Mouse (Mus musculus) erythroblast, embryonic 14.5 days (primary cell): Measurements from ENCODE around the gene Eid3. TPM values are rescaled to one million over a fixed set of nuclear protein-coding genes. Genes with fewer than 3 reads are reported as not detected.

Experiments
- H3K27me3 ChIP-seq: 2 replicates; pipeline ENCODE4 v1.6.1; 2012; ENCODE audit warnings: inconsistent platforms; ENCODE audit not compliant: control insufficient read depth
- H3K36me3 ChIP-seq: 2 replicates; pipeline ENCODE4 v1.6.1; 2012; ENCODE audit warnings: mild to moderate bottlenecking, inconsistent platforms; ENCODE audit not compliant: control insufficient read depth
- H3K4me1 ChIP-seq: 2 replicates; pipeline ENCODE4 v1.6.1; 2012; ENCODE audit warnings: inconsistent platforms; ENCODE audit not compliant: control insufficient read depth
- H3K4me3 ChIP-seq: replicated peaks from 2 replicates; pipeline ENCODE3; 2012; ENCODE audit warnings: moderate library complexity, mild to moderate bottlenecking, inconsistent platforms
- H3K9me3 ChIP-seq: 2 replicates; pipeline ENCODE4 v1.6.1; 2012; ENCODE audit warnings: low read length, inconsistent platforms, mixed read lengths; ENCODE audit not compliant: control insufficient read depth
- GATA1 ChIP-seq: IDR thresholded peaks from 2 replicates; pipeline ENCODE4 v1.6.1; 2012; ENCODE audit warnings: low read length, inconsistent platforms, mixed read lengths
- TAL1 ChIP-seq: IDR thresholded peaks from 3 replicates; pipeline ENCODE4 v1.6.1; 2012; ENCODE audit warnings: low read length, inconsistent platforms, mixed read lengths
- polyA plus RNA-seq: library from polyadenylated mRNA; stranded (reverse); fragments of >175 nt; gene quantifications from 2 replicates; pipeline ENCODE4 v1.2.3, GENCODE M21; 2012

The Eid3 gene
- polyA plus RNA-seq, 1 experiment, result 0.26 TPM

DNA sequence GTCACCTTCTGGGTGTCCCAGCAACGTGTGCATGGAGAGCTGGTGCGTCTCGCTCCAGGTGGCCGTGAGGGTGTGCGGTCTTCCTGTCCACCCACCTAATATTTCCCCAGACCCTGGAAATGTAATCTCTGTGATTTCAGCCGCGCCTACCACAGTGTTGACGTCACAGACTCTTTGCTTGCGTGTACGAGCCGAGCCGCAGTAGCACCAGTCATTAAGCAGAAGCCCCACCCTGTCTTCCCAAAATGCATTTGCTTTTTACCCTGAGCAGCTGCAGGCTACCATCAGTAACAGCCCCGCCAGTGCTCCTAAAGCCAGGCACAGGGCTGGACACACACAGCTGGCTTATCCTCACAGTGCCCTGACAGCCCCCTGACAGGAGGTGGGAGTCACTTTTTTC, 31.5 kb downstream of the Eid3 start:
- Histone ChIP-seq H3K9me3 (no peaks in the 10 kb centered on the region), H3K27me3 (no peaks in the 10 kb centered on the region), H3K4me1 (peaks cover 5% of the 10 kb centered on the region), H3K4me3 (no peak overlapping the region), H3K36me3 (peaks cover 55% of the 10 kb centered on the region)
- TF ChIP-seq GATA1 (no peak), TAL1 (no peak)

DNA sequence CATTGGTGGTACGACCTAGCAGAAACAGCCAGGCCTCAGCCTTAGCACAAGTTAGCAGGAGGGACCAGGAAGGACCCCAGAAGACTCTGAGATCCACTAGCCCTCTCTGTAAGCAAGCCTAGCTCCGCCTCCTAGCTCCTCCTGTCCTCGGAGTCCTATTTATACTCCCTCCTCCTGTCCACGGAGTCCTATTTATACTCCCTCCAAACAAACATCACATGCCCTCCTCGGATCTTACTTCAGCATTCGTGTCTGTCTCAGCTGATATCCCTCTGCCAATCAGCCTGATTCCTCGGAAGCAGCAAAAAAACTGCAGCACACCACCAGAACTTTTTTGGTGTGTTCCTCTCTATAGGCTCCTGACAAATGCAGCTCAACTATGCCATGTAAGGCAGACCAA, 32.5 kb downstream of the Eid3 start:
- TF ChIP-seq TAL1 (no peak), GATA1 (no peak)
- Histone ChIP-seq H3K4me3 (no peak overlapping the region), H3K27me3 (no peaks in the 10 kb centered on the region), H3K9me3 (no peaks in the 10 kb centered on the region), H3K4me1 (peaks cover 5% of the 10 kb centered on the region), H3K36me3 (peaks cover 45% of the 10 kb centered on the region)

- Histone ChIP-seq H3K4me1 (peaks cover 5% of the 10 kb centered on the region), H3K9me3 (no peaks in the 10 kb centered on the region), H3K36me3 (peaks cover 35% of the 10 kb centered on the region), H3K27me3 (peaks cover 2% of the 10 kb centered on the region), H3K4me3 (no peak overlapping the region)
- TF ChIP-seq TAL1 (no peak), GATA1 (no peak)
Measured at GRCm38 (mm10) chr10:82899810-82900421, 33.5 kb downstream of the Eid3 start.

- no peak overlapping the region for H3K4me3 ChIP-seq
- TF ChIP-seq TAL1 (no peak), GATA1 (no peak)
Measured at GRCm38 (mm10) chr10:82900546-82900945, 34.1 kb downstream of the Eid3 start.

DNA sequence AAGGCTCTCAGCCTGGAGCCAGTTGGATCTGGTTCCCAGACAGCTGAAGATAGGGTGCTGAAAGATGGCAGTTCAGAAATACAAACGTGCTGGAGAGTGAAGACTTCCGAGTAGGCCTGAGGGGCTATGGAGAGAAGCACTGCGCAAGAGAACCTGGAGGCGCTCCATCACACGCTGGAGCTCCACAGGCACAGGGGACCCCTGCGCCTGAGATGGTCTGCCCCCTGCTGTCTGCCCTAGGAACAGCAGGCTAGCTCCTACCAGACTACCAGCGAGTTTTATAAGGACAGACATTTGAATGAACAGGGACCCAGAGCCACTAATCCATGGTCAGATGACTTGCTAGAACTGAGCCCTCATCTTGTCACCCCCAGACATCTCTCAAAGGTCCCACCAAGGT, 35.0 kb downstream of the Eid3 start:
- peaks cover 4% of the 10 kb centered on the region for H3K27me3 ChIP-seq
- no peak for TF ChIP-seq TAL1
- no peak for TF ChIP-seq GATA1
- no peaks in the 10 kb centered on the region for H3K9me3 ChIP-seq
- H3K4me1 ChIP-seq, result peaks cover 5% of the 10 kb centered on the region
- peaks cover 20% of the 10 kb centered on the region for H3K36me3 ChIP-seq
- H3K4me3 ChIP-seq, result no peak overlapping the region

More at GRCm38 (mm10) chr10:82900546-82900945, 34.1 kb downstream of the Eid3 start:
- Histone ChIP-seq H3K4me1 (peaks cover 5% of the 10 kb centered on the region), H3K36me3 (peaks cover 29% of the 10 kb centered on the region), H3K27me3 (peaks cover 4% of the 10 kb centered on the region), H3K9me3 (no peaks in the 10 kb centered on the region)

- Histone ChIP-seq H3K9me3 (no peaks in the 10 kb centered on the region), H3K4me1 (peaks cover 12% of the 10 kb centered on the region), H3K36me3 (no peaks in the 10 kb centered on the region), H3K27me3 (peaks cover 4% of the 10 kb centered on the region), H3K4me3 (no peak overlapping the region)
- no peak for TF ChIP-seq GATA1
- no peak for TF ChIP-seq TAL1
Measured at GRCm38 (mm10) chr10:82908526-82908925, 42.1 kb downstream of the Eid3 start.

DNA sequence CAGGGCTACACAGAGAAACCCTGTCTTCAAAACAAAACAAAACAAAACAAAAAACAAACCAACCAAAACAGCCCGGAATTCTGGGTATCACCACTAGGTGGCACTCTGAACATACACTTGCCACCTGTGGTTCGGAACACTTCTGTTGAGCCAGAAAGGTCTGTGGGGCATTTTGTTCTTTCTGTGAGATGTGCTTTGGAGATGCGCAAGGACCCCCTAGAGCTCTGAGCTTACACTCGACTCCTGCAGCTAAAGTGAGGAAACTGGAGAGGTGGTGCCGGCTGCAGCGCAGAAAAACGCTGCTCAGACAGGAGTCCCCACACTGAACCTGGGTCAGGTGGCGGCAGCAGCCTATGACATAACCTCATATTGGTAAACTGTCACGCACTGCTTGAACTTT, 43.0 kb downstream of the Eid3 start:
- no peaks in the 10 kb centered on the region for H3K36me3 ChIP-seq
- H3K4me3 ChIP-seq, result no peak overlapping the region
- TF ChIP-seq GATA1 (no peak), TAL1 (no peak)
- H3K4me1 ChIP-seq, result peaks cover 17% of the 10 kb centered on the region
- H3K9me3 ChIP-seq, result no peaks in the 10 kb centered on the region
- peaks cover 4% of the 10 kb centered on the region for H3K27me3 ChIP-seq

DNA sequence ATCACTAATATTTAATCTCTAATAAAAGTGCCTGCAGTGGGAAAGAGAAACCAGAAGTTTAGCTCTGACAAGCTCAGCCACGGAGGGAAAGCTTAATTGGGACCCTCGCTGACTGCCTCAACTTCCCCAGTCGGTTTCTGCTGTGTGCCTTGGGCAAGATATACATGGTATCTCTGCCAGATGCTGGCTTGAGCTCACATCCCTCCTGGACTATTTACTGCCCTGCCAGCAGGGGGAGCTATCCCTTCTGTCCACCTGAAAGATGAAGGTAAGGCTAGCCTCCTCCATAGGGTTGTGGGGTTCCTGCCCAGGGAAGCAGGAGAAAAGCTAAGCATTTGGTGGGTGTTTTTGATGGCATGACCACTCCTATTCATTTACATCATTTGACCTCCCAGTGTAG, 43.8 kb downstream of the Eid3 start:
- Histone ChIP-seq H3K4me3 (no peak overlapping the region), H3K9me3 (no peaks in the 10 kb centered on the region), H3K27me3 (no peaks in the 10 kb centered on the region; the same call in 1 of the 2 replicates), H3K36me3 (no peaks in the 10 kb centered on the region), H3K4me1 (peaks cover 17% of the 10 kb centered on the region)
- TF ChIP-seq GATA1, result no peak
- TF ChIP-seq TAL1, result no peak

GRCm38 (mm10) chr10:82913238-82913637, 46.8 kb downstream of the Eid3 start:
- no peak for TF ChIP-seq GATA1
- no peak for TF ChIP-seq TAL1
- Histone ChIP-seq H3K4me1 (peaks cover 17% of the 10 kb centered on the region), H3K9me3 (no peaks in the 10 kb centered on the region), H3K36me3 (no peaks in the 10 kb centered on the region), H3K27me3 (no peaks in the 10 kb centered on the region; the same call in 1 of the 2 replicates), H3K4me3 (no peak overlapping the region)

GRCm38 (mm10) chr10:82913772-82914171, 47.3 kb downstream of the Eid3 start:
- Histone ChIP-seq H3K9me3 (no peaks in the 10 kb centered on the region), H3K27me3 (no peaks in the 10 kb centered on the region; the same call in 1 of the 2 replicates), H3K4me3 (no peak overlapping the region), H3K36me3 (no peaks in the 10 kb centered on the region), H3K4me1 (peaks cover 17% of the 10 kb centered on the region)
- no peak for TF ChIP-seq TAL1
- TF ChIP-seq GATA1, result no peak

Other genes with a start within 250 kb of the Eid3 start
- 0.70 and 0.98 TPM in 2 replicates for gene 1190007I07Rik, start 243.4 kb upstream of the Eid3 start, polyA plus RNA-seq
- 0.22 and 0.24 TPM in 2 replicates for gene Tdg, start 236.8 kb upstream of the Eid3 start, polyA plus RNA-seq
- 0.01 TPM in 1 of 2 replicates, not detected in the other for gene Glt8d2, start 176.0 kb upstream of the Eid3 start, polyA plus RNA-seq
- gene Hcfc2, start 170.5 kb upstream of the Eid3 start, polyA plus RNA-seq, result 0.10 and 0.13 TPM in 2 replicates
- 3.5 and 3.6 TPM in 2 replicates for gene Nfyb, start 102.5 kb upstream of the Eid3 start, polyA plus RNA-seq
- gene Txnrd1, start 32.7 kb upstream of the Eid3 start, polyA plus RNA-seq, result 7.5 and 8.7 TPM in 2 replicates
- gene Chst11, start 118.9 kb downstream of the Eid3 start, polyA plus RNA-seq, result 0.61 and 0.73 TPM in 2 replicates